Mouse (Mus musculus) E14TG2a.4 (cell line): ENCODE measurements around the gene H2afy.

Experiments used
- CTCF ChIP-seq: conservative IDR thresholded peaks from 2 replicates; pipeline ENCODE4 v1.5.1; 2014; ENCODE audit warnings: low read length
- NANOG ChIP-seq: IDR thresholded peaks from 2 replicates; pipeline ENCODE4 v1.6.1; 2014; ENCODE audit warnings: borderline replicate concordance, low read length, mixed read lengths
- POU5F1 ChIP-seq: IDR thresholded peaks from 2 replicates; pipeline ENCODE4 v1.6.1; 2014; ENCODE audit warnings: low read length, borderline replicate concordance

- no peak for TF ChIP-seq CTCF
- no peak for TF ChIP-seq POU5F1
- TF ChIP-seq NANOG, result no peak
Measured at GRCm38 (mm10) chr13:56134031-56134430, 2.1 kb downstream of the H2afy start.
